Mouse (Mus musculus) T-cell, adult 66 days (primary cell): ENCODE results near the gene Rgs4. TPM values are rescaled to one million over a fixed set of nuclear protein-coding genes. Genes with fewer than 3 reads are reported as not detected.

Source experiments
- total RNA-seq, 2 experiments: library from RNA; stranded (reverse); gene quantifications; 3 replicates in 1 of 2; 4 replicates in 1 of 2; pipeline ENCODE4 v1.2.4; 2023

The Rgs4 gene
- not detected for total RNA-seq

DNA sequence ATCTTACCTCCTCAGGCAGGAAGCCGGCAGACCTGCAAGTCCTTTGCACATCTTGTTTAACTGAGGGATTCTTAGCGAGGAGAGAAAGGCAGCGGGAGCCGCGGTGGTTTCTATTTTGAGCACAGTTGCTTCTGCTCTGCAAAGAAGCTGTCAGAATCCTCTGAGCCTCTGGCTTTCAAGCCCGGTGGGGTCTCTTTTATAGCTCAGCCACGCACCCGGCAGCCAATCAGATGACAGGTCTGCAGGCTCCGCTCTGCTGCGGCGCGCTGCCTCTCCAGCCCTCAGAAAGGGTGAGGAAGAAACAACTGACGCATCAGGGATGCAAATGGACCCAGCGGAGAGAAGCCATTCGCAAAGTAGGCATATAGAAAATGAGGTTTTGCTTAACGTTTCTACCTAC lies at the start of gene Rgs4:
Rgs4 (minus strand) TSS at position 170 of the 400 bp plus-strand sequence.

Other genes with a start within 250 kb of the Rgs4 start
- 1 to 10 TPM; 1.3 to 2.7 TPM for gene Nuf2, start 216.2 kb downstream of the Rgs4 start, total RNA-seq
- gene Rgs5, start 92.1 kb downstream of the Rgs4 start, total RNA-seq: not detected
- gene Ccdc190, start 181.0 kb upstream of the Rgs4 start, total RNA-seq: not detected
- gene Hsd17b7, start 221.6 kb upstream of the Rgs4 start, total RNA-seq: 10 to 100 TPM in 1 of 2 experiments, 1 to 10 TPM in 1; 7.8 to 13.0 TPM